Mouse (Mus musculus): ENCODE data around the gene Gng2.

Gng2 gene

GRCm38 (mm10) chr14:19860281-19860680 is 117.1 kb downstream of the Gng2 start:
- DNase-seq (ENCODE audit: low spot score in 2 of 2), result no peak

GRCm38 (mm10) chr14:19858808-19859776 is 118.3 kb downstream of the Gng2 start:
- no peak for DNase-seq (ENCODE audit: low spot score in 2 of 2)

GRCm38 (mm10) chr14:19858279-19858678 is 119.1 kb downstream of the Gng2 start:
- DNase-seq (ENCODE audit: low spot score in 2 of 2), result no peak

- DNase-seq (ENCODE audit: low spot score in 2 of 2), result no peak
Measured at GRCm38 (mm10) chr14:19853471-19853870, 124.0 kb downstream of the Gng2 start.

- peak; percentile 25 to 67 for DNase-seq (ENCODE audit: low spot score in 2 of 2)
Measured at GRCm38 (mm10) chr14:19839600-19840332, 137.7 kb downstream of the Gng2 start.

- no peak for DNase-seq (ENCODE audit: low spot score in 2 of 2)
Measured at GRCm38 (mm10) chr14:19836289-19836688, 141.1 kb downstream of the Gng2 start.

GRCm38 (mm10) chr14:19825481-19825880 is 151.9 kb downstream of the Gng2 start:
- no peak for DNase-seq (ENCODE audit: low spot score in 2 of 2)

- DNase-seq (ENCODE audit: low spot score in 2 of 2), result peak; percentile 81 to 92
Measured at GRCm38 (mm10) chr14:19823321-19824142, 153.9 kb downstream of the Gng2 start, which contains the start of gene Rtraf. TSS of gene Rtraf (minus strand) at chr14:19823824.

Measured in frontal cortex, postnatal 10 days (tissue).